Mouse (Mus musculus) embryonic facial prominence, embryonic 12.5 days (tissue): ENCODE measurements around the gene Srsf3. TPM values are rescaled to one million over a fixed set of nuclear protein-coding genes. Genes with fewer than 3 reads are reported as not detected.
"Not testable (repeated sequence)": the region's sequence is repeated elsewhere in the genome, so short reads cannot be mapped to it uniquely, and the experiment has no call there.

ENCODE experiments used
- ATAC-seq: fragments of 200-750 bp; cut with Nextera tagmentation; 2 replicates; pipeline ENCODE4 v1.8.0; 2017; ENCODE audit not compliant: insufficient number of reproducible peaks, insufficient read depth, low FRiP score, low TSS enrichment
- H3K27ac ChIP-seq: fragments of 300-500 bp; sonication (generic); 2 replicates; pipeline ENCODE4 v1.5.1; 2016; ENCODE audit warnings: mild to moderate bottlenecking
- H3K27me3 ChIP-seq: fragments of 300-500 bp; sonication (generic); 2 replicates; pipeline ENCODE4 v1.6.1; 2016; ENCODE audit warnings: mild to moderate bottlenecking, moderate library complexity
- H3K36me3 ChIP-seq: fragments of 300-500 bp; sonication (generic); 2 replicates; pipeline ENCODE4 v1.6.1; 2016; ENCODE audit warnings: mild to moderate bottlenecking
- H3K4me1 ChIP-seq: fragments of 300-500 bp; sonication (generic); 2 replicates; pipeline ENCODE4 v1.6.1; 2016
- H3K4me2 ChIP-seq: fragments of 300-500 bp; sonication (generic); replicated peaks from 2 replicates; pipeline ENCODE4 v1.6.1; 2016; ENCODE audit warnings: mild to moderate bottlenecking, moderate library complexity
- H3K4me3 ChIP-seq: fragments of 300-500 bp; sonication (generic); 2 replicates; pipeline ENCODE4 v1.5.1; 2016; ENCODE audit warnings: mild to moderate bottlenecking
- H3K9ac ChIP-seq: fragments of 300-500 bp; sonication (generic); 2 replicates; pipeline ENCODE4 v1.6.1; 2016; ENCODE audit warnings: mild to moderate bottlenecking, moderate library complexity
- H3K9me3 ChIP-seq: fragments of 300-500 bp; sonication (generic); 2 replicates; pipeline ENCODE4 v1.6.1; 2016; ENCODE audit warnings: mild to moderate bottlenecking, moderate library complexity
- WGBS: fragments of 180-500 bp; shearing (Covaris S2); methylation state at CpG from one replicate; pipeline ENCODE4 v1.1.7; 2016; 5-methylcytosine and 5-hydroxymethylcytosine counted together
- polyA plus RNA-seq: library from polyadenylated mRNA; unstranded; fragments of >200 nt; fragmentation: Nextera tagmentation; extraction: Ambion mirVana; gene quantifications from 2 replicates; pipeline ENCODE4 v1.2.1, GENCODE M21; 2016

Srsf3 gene
- polyA plus RNA-seq, 1 experiment from 2014 or later = 750 TPM

DNA sequence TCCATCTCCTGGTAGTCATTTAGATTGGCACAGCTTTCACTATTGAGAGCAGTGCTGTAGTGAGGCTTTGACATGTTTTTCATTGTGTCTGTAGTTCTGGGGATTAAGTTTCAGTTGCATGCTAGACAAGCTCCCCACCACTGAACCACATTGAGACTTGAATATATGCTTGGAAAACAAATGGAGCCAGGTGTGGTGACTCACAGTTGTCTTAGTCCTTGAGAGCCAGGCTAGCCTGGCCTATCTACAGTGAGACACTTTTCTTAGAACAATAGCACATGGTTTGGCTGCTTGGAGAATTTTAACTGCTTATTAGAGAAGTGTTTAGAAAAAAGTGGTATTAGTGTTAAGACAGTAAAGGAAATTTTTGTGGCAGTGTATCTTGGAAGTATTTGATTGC, 1.8 kb downstream of the Srsf3 start:
- Histone ChIP-seq H3K4me3 (peak overlapping the region; percentile 83), H3K27ac (no peak overlapping the region), H3K27me3 (no peaks in the 10 kb centered on the region), H3K9ac (peak overlapping the region; percentile 97), H3K4me2 (peak overlapping the region; percentile 85), H3K36me3 (peaks cover 28% of the 10 kb centered on the region), H3K4me1 (peaks cover 8% of the 10 kb centered on the region; the same call in 1 of the 2 replicates), H3K9me3 (no peaks in the 10 kb centered on the region)
- no peak for ATAC-seq

DNA sequence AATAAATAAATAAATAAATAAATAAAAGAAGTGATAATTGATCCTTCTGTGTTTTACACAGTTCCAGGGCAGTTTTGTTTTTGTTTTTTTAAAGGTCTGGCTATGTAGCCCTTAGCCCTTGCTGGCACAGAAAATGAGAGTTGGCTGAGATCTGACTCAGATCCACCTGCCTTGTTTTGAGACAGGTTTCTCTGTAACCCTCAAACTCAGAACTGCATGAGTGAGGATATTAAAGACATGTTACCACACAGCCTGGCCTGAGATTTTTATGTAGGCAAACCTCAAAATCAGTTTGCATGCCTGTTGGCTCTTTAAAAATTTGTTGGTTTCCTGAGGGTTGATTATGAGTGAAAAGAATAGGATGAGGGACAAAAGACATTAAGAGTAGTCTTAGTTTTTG, 3.1 kb downstream of the Srsf3 start:
- H3K9ac ChIP-seq = no peak overlapping the region
- H3K36me3 ChIP-seq = peaks cover 41% of the 10 kb centered on the region
- ATAC-seq = no peak

DNA sequence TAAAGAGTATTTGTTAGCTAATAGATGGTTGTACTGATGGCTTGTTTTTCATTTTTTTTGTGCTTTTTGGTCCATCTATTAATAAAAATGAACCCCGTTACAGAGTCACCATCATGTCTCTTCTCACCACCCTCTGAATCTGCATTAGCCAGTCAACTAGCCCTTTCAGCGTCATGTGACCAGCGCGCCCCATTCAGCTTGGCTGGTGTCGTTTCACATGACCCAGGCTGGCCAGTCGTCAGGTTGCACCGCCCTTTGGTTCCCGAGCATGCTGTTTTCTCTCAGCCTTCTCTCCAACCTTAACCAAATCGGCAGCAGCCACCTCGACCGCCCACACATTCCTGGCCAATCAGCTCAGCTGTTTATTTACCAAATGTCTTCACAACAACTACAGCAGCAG, 6.9 kb downstream of the Srsf3 start:
- no peak for ATAC-seq
- Histone ChIP-seq H3K36me3 (peaks cover 72% of the 10 kb centered on the region), H3K4me3 (no peak overlapping the region), H3K27me3 (no peaks in the 10 kb centered on the region), H3K27ac (no peak overlapping the region), H3K9me3 (no peaks in the 10 kb centered on the region), H3K4me1 (peaks cover 8% of the 10 kb centered on the region; the same call in 1 of the 2 replicates), H3K9ac (no peak overlapping the region), H3K4me2 (no peak overlapping the region)
- WGBS = 77% methylated on average over 11 of the region's 11 CpGs

More for the DNA sequence above, 3.1 kb downstream of the Srsf3 start:
- H3K9me3 ChIP-seq = no peaks in the 10 kb centered on the region
- no peaks in the 10 kb centered on the region for H3K27me3 ChIP-seq
- H3K27ac ChIP-seq = no peak overlapping the region
- H3K4me3 ChIP-seq = peak overlapping the region; percentile 83
- H3K4me2 ChIP-seq = peak overlapping the region; percentile 85
- H3K4me1 ChIP-seq = peaks cover 8% of the 10 kb centered on the region; the same call in 1 of the 2 replicates

DNA sequence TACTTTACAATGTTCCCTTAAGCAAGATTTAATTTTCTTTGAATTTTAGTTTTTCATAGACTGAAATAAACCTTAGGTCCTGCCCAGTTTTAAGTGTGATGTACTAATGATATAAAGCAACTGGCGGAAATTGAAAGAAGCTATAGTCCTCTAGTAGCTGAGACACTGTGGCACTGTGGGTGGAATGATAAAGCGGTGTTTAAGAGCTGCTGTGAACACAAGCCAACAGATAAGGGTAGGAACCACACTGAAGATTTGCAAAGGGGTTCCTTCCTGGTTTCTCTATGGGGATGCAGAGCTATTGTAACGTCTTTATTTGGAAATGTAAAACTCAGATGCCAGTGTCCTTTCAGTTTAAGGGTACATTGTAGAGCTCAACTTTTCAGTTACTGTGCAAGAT, 9.2 kb downstream of the Srsf3 start:
- H3K4me3 ChIP-seq, H3K9ac ChIP-seq, H3K9me3 ChIP-seq, H3K4me2 ChIP-seq, H3K4me1 ChIP-seq, ATAC-seq, H3K27me3 ChIP-seq, H3K27ac ChIP-seq: not testable (repeated sequence)
- WGBS = 91% methylated on average over 3 of the region's 3 CpGs
- peaks cover 89% of the 10 kb centered on the region for H3K36me3 ChIP-seq

DNA sequence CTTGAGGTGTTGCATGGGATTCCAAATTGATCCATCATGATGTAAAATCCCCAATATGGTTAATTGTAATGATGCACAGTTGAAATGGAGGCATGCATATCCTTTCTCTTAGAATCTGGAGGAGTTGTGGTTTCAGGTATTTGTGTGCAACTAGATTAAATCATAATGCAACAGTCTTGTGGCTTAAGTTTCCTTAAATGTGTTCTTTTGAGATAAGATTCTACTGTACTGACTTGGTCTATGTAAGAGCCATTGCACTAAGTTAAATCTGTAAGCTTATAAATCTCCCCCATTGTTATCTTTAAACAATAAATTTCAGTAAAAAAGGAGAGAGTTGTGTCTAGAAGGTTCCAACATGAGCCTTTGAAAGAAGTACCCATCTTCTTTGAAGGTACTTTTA, 10.1 kb downstream of the Srsf3 start:
- ATAC-seq = no peak
- peaks cover 87% of the 10 kb centered on the region for H3K36me3 ChIP-seq
- no peak overlapping the region for H3K4me3 ChIP-seq
- no peak overlapping the region for H3K27ac ChIP-seq
- H3K4me2 ChIP-seq = no peak overlapping the region
- no peaks in the 10 kb centered on the region; the same call in 1 of the 2 replicates for H3K4me1 ChIP-seq
- no peaks in the 10 kb centered on the region for H3K9me3 ChIP-seq
- no peaks in the 10 kb centered on the region for H3K27me3 ChIP-seq
- H3K9ac ChIP-seq = no peak overlapping the region

DNA sequence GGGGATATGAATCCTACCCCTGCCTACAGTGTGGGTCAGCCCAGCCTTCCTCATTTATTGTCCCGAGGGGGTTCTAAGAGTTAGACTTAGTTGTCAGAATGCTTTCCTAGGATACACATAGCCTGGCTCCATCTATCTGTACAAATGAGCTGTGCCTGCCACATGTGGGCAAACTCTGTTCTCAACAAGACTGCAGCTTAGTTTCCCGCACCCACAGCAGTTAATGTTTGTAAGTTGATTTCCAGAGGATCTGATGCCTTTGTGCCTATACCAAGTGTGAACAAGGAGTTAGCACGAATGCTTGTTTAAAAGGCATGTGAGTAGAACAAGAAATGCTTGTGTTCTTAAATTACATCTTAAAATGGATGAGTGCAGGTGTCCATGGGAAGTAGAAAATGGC, 11.2 kb downstream of the Srsf3 start:
- Histone ChIP-seq H3K4me3 (no peak overlapping the region), H3K27ac (no peak overlapping the region), H3K4me2 (no peak overlapping the region), H3K4me1 (no peaks in the 10 kb centered on the region), H3K9ac (no peak overlapping the region), H3K9me3 (no peaks in the 10 kb centered on the region), H3K27me3 (no peaks in the 10 kb centered on the region), H3K36me3 (peaks cover 85% of the 10 kb centered on the region)
- WGBS = 83% methylated on average over 3 of the region's 3 CpGs
- no peak for ATAC-seq

DNA sequence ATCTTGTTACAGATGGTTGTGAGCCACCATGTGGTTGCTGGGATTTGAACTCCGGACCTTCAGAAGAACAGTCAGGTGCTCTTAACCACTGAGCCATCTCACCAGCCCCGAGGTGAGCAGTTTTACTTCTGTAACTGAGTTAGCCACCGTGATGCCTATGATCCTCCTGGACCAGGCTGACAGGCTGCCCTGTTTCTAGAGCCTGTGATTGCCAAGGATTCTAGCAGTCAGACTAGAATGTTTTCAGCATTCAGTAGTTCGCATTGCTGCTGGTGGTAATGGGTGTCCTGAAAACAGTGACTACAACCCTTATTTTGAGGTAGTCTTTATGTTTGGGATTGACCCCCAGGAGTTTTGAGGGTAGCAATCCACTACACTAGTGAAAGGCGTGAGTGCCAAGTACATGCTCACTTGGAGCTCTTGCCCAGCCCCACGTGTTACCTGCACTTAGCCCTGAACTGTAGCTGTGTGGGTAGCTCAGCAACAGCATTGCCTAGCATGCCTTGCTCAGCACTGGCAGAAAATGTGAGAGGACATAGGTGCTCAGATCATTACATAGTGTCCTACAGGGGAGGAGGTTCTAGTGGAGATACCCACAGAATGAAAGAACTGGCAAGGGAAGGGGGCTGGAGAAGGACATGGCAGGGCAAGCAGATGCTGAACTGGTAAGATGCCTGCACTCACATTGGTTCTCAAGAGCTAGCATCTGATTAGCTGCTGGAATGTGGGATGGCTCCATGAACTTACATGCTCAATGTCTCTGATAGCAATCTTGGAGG, 11.9 kb downstream of the Srsf3 start:
- ATAC-seq = no peak
- Histone ChIP-seq H3K9me3 (no peaks in the 10 kb centered on the region), H3K4me2 (no peak overlapping the region), H3K4me1 (no peaks in the 10 kb centered on the region), H3K4me3 (no peak overlapping the region), H3K9ac (no peak overlapping the region), H3K27me3 (no peaks in the 10 kb centered on the region), H3K27ac (no peak overlapping the region), H3K36me3 (peaks cover 78% of the 10 kb centered on the region)
- 78% methylated on average over 6 of the region's 6 CpGs for WGBS

DNA sequence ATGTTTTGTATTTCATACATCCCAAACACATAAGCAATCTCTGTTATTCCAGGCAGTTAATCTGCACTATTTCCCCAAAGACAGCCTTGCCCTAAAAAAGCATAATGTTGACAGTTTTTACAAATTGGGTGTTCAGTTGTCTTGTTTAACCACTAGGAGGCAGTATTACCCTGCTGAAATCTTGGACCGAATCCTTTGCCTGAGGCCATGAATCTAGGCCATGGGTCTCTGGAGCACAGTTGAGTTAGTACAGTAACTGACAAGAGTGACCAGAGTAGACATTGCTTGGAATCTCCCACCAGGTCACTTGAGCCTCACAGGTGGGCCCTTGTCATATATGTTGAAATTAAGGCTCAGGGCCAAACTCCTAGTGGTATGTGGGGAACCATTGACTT, 12.5 kb downstream of the Srsf3 start:
- WGBS = 76% methylated on average over 1 of the region's 1 CpGs
- Histone ChIP-seq H3K9ac (no peak overlapping the region), H3K27ac (no peak overlapping the region), H3K4me2 (no peak overlapping the region), H3K4me3 (no peak overlapping the region), H3K4me1 (no peaks in the 10 kb centered on the region), H3K27me3 (no peaks in the 10 kb centered on the region), H3K9me3 (no peaks in the 10 kb centered on the region), H3K36me3 (peaks cover 72% of the 10 kb centered on the region)
- no peak for ATAC-seq

DNA sequence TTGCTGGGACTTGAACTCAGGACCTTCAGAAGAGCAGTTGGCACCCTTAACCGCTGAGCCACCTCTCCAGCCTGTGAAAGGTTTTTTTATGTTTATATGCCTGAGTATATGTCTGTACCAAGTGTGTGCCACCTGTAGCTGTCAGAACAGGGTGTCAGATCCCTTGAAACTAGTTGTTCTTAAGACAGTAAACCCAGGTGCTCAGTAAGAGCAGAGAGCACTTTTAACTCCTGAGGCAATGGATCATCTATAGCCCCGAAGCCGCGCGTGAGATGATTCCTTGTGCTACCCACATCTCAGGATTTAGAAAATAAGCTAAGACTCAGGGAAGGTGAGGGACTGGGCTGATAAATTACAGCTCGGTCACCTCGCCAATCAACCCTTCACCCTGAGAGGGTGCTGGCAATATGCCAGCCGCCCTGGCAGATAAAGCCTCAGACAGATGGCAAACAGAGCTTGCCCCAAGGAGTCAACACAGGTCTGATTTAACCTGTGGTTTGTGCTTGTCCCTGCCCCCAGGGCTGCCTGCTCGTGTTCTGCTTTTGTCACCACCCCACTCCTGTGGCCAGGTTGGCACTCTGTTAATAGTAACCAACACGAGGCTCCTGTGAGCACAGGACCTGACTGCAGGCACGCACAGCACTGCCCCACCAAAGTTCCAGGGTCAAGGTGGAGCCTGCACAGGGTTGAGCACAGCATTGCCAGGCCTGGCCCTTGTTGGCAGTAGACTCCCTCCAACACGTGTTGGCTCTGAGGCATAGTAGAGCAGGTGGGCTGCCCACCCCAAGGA, 13.5 kb downstream of the Srsf3 start:
- no peak for ATAC-seq

DNA sequence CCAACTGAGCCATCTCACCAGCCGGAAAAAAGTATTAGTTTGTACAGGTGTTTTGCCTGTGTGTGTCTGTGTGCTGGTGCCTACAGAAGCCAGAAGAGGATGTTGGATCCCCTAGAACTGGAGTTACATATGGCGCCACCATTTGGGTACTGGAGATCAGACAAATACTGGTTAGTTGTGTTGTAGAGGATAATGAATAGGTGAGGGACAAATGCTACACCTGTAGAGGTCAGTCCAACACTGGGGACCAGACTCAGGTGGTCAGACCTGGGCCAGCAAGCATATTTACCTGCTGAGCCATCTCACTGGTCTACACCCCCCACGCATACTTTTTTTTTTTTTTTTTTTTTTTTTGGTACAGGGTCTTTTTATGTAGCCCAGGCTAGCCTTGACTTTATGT, 14.4 kb downstream of the Srsf3 start:
- no peak for ATAC-seq
- Histone ChIP-seq H3K9me3 (no peaks in the 10 kb centered on the region), H3K4me3 (no peak overlapping the region), H3K4me1 (peaks cover 6% of the 10 kb centered on the region; the same call in 1 of the 2 replicates), H3K4me2 (no peak overlapping the region), H3K36me3 (peaks cover 57% of the 10 kb centered on the region), H3K9ac (no peak overlapping the region), H3K27me3 (no peaks in the 10 kb centered on the region), H3K27ac (no peak overlapping the region)
- WGBS = 88% methylated on average over 2 of the region's 3 CpGs

More for the DNA sequence above, 13.5 kb downstream of the Srsf3 start:
- no peak overlapping the region for H3K4me2 ChIP-seq
- 77% methylated on average over 12 of the region's 12 CpGs for WGBS
- no peaks in the 10 kb centered on the region for H3K9me3 ChIP-seq
- H3K36me3 ChIP-seq = peaks cover 62% of the 10 kb centered on the region
- no peak overlapping the region for H3K4me3 ChIP-seq
- H3K27ac ChIP-seq = no peak overlapping the region
- H3K4me1 ChIP-seq = peaks cover 4% of the 10 kb centered on the region; the same call in 1 of the 2 replicates
- no peak overlapping the region for H3K9ac ChIP-seq
- H3K27me3 ChIP-seq = no peaks in the 10 kb centered on the region

DNA sequence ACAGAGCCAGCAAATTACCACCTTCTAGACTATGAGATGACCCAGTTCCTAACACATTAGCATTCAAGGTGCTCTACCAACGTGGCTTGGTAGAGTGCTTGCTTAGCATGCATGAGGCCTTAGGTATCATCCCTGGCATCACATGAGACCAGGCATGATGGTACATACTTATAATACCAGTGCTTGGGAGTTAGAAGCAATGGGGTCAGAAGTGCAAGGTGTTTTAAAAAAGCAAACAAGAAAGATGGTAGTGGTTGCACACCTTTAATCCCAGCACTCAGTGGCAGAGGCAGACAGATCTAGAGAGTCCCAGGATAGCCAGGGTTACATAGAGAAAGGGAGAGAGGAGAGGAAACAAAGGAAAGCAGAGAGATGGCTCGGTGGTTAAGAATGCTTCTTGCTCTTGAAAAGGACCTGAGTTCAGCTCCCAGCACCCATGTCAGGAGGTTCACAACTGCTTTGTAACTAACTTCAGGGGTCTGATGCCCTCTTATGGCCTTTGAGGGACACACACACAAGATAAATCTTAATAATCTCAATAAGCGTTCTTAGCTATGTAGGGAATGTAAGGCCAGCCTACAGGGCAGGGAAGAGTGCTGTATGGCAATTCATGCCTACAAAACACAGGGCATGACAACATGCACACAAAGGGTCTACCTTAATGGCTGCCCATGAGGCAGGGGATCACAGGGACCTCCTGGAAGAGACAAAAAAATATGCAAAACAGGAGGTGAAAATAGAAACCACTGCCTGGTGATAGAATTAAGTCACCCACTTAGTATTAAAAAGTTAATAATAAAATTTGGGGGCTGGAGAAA, 15.5 kb downstream of the Srsf3 start:
- Histone ChIP-seq H3K27ac (no peak overlapping the region), H3K27me3 (no peaks in the 10 kb centered on the region), H3K9me3 (no peaks in the 10 kb centered on the region), H3K4me1 (peaks cover 6% of the 10 kb centered on the region; the same call in 1 of the 2 replicates), H3K4me3 (no peak overlapping the region), H3K4me2 (no peak overlapping the region), H3K36me3 (peaks cover 49% of the 10 kb centered on the region), H3K9ac (no peak overlapping the region)
- 74% methylated on average over 3 of the region's 3 CpGs for WGBS
- ATAC-seq = no peak
